Mouse (Mus musculus): ENCODE results near the gene Crebl2. TPM values are rescaled to one million over a fixed set of nuclear protein-coding genes. Genes with fewer than 3 reads are reported as not detected.
A peak's percentile ranks its signal among the peaks of the same experiment; 100 is the strongest.

The Crebl2 gene
- total and polyA plus RNA-seq, 3 experiments = 2.0 to 12.3 (median 11.4) TPM

- Histone ChIP-seq H3K4me3 (ENCODE audit: low read depth, low read length) (no peak overlapping the region), H3K36me3 (replicated peaks) (no peaks in the 10 kb centered on the region), H3K9me3 (replicated peaks) (no peaks in the 10 kb centered on the region), H3K27me3 (ENCODE audit: insufficient read depth, low read length) (peaks cover 25% of the 10 kb centered on the region), H3K4me1 (ENCODE audit: insufficient read depth, low read depth, low read length) (no peaks in the 10 kb centered on the region)
- no peak for TF ChIP-seq POLR2AphosphoS5 (IDR thresholded peaks at IDR 0.05; ENCODE audit: insufficient replicate concordance, low read depth, low read length)
- no peak for TF ChIP-seq GATA1 (IDR thresholded peaks at IDR 0.05; ENCODE audit: borderline replicate concordance, low read length)
- DNase-seq (ENCODE audit: low spot score) (no peak), ATAC-seq (ENCODE audit: extremely low read depth, insufficient number of reproducible peaks, low FRiP score, poor library complexity, severe bottlenecking) (no peak)
Measured at GRCm38 (mm10) chr6:134813066-134813465, 16.9 kb upstream of the Crebl2 start.

- DNase-seq (ENCODE audit: low spot score) (no peak), ATAC-seq (ENCODE audit: extremely low read depth, insufficient number of reproducible peaks, low FRiP score, poor library complexity, severe bottlenecking) (no peak)
- Histone ChIP-seq H3K27me3 (ENCODE audit: insufficient read depth, low read length) (peaks cover 34% of the 10 kb centered on the region), H3K9me3 (replicated peaks) (no peaks in the 10 kb centered on the region), H3K36me3 (replicated peaks) (no peaks in the 10 kb centered on the region), H3K4me3 (ENCODE audit: low read depth, low read length) (no peak overlapping the region), H3K4me1 (ENCODE audit: insufficient read depth, low read depth, low read length) (peaks cover 2% of the 10 kb centered on the region; the same call in 1 of the 2 replicates)
- TF ChIP-seq GATA1 (IDR thresholded peaks at IDR 0.05; ENCODE audit: borderline replicate concordance, low read length) (no peak), CTCF (IDR thresholded peaks at IDR 0.05; ENCODE audit: low read depth, low read length) (no peak), TAL1 (conservative IDR thresholded peaks at IDR 0.05; ENCODE audit: low read depth, low read length) (no peak)
Measured at GRCm38 (mm10) chr6:134817051-134817928, 12.7 kb upstream of the Crebl2 start.

- no peak for DNase-seq (ENCODE audit: low spot score)
- peaks cover 11% of the 10 kb centered on the region for H3K4me1 ChIP-seq (ENCODE audit: insufficient read depth, low read depth, low read length)
- no peaks in the 10 kb centered on the region for H3K36me3 ChIP-seq (replicated peaks)
- TF ChIP-seq TAL1 (conservative IDR thresholded peaks at IDR 0.05; ENCODE audit: low read depth, low read length) (no peak), POLR2AphosphoS5 (IDR thresholded peaks at IDR 0.05; ENCODE audit: insufficient replicate concordance, low read depth, low read length) (no peak), CTCF (IDR thresholded peaks at IDR 0.05; ENCODE audit: low read depth, low read length) (no peak), GATA1 (IDR thresholded peaks at IDR 0.05; ENCODE audit: borderline replicate concordance, low read length) (no peak), GATA2 (IDR thresholded peaks at IDR 0.05; ENCODE audit: borderline replicate concordance, low read depth, low read length) (no peak)
- no peak for ATAC-seq (ENCODE audit: extremely low read depth, insufficient number of reproducible peaks, low FRiP score, poor library complexity, severe bottlenecking)
- H3K9me3 ChIP-seq (replicated peaks) = no peaks in the 10 kb centered on the region
- peaks cover 29% of the 10 kb centered on the region for H3K27me3 ChIP-seq (ENCODE audit: insufficient read depth, low read length)
- H3K4me3 ChIP-seq (ENCODE audit: low read depth, low read length) = no peak overlapping the region
Measured at GRCm38 (mm10) chr6:134819741-134820140, 10.2 kb upstream of the Crebl2 start.

- no peak overlapping the region for H3K4me3 ChIP-seq (ENCODE audit: low read depth, low read length)
- DNase-seq (ENCODE audit: low spot score) = no peak
- TF ChIP-seq GATA1 (IDR thresholded peaks at IDR 0.05; ENCODE audit: borderline replicate concordance, low read length) = no peak
- no peak for TF ChIP-seq CTCF (IDR thresholded peaks at IDR 0.05; ENCODE audit: low read depth, low read length)
- TF ChIP-seq POLR2AphosphoS5 (IDR thresholded peaks at IDR 0.05; ENCODE audit: insufficient replicate concordance, low read depth, low read length) = no peak
- TF ChIP-seq GATA2 (IDR thresholded peaks at IDR 0.05; ENCODE audit: borderline replicate concordance, low read depth, low read length) = no peak
- TF ChIP-seq TAL1 (conservative IDR thresholded peaks at IDR 0.05; ENCODE audit: low read depth, low read length) = no peak
- peaks cover 16% of the 10 kb centered on the region for H3K4me1 ChIP-seq (ENCODE audit: insufficient read depth, low read depth, low read length)
- ATAC-seq (ENCODE audit: extremely low read depth, insufficient number of reproducible peaks, low FRiP score, poor library complexity, severe bottlenecking) = no peak
- no peaks in the 10 kb centered on the region for H3K36me3 ChIP-seq (replicated peaks)
- H3K27me3 ChIP-seq (ENCODE audit: insufficient read depth, low read length) = peaks cover 34% of the 10 kb centered on the region
- H3K9me3 ChIP-seq (replicated peaks) = no peaks in the 10 kb centered on the region
Measured at GRCm38 (mm10) chr6:134820411-134820810, 9.5 kb upstream of the Crebl2 start.

GRCm38 (mm10) chr6:134822844-134823243, 7.1 kb upstream of the Crebl2 start:
- Histone ChIP-seq H3K9me3 (replicated peaks) (no peaks in the 10 kb centered on the region), H3K4me1 (ENCODE audit: insufficient read depth, low read depth, low read length) (peaks cover 17% of the 10 kb centered on the region), H3K36me3 (replicated peaks) (no peaks in the 10 kb centered on the region), H3K4me3 (ENCODE audit: low read depth, low read length) (no peak overlapping the region), H3K27me3 (ENCODE audit: insufficient read depth, low read length) (peaks cover 25% of the 10 kb centered on the region)
- ATAC-seq (ENCODE audit: extremely low read depth, insufficient number of reproducible peaks, low FRiP score, poor library complexity, severe bottlenecking) = no peak
- DNase-seq (ENCODE audit: low spot score) = no peak
- TF ChIP-seq GATA2 (IDR thresholded peaks at IDR 0.05; ENCODE audit: borderline replicate concordance, low read depth, low read length) (no peak), CTCF (IDR thresholded peaks at IDR 0.05; ENCODE audit: low read depth, low read length) (peak; percentile 80)

GRCm38 (mm10) chr6:134830776-134831175, 822 bp downstream of the Crebl2 start:
- TF ChIP-seq GATA2 (IDR thresholded peaks at IDR 0.05; ENCODE audit: borderline replicate concordance, low read depth, low read length) (no peak), TAL1 (conservative IDR thresholded peaks at IDR 0.05; ENCODE audit: low read depth, low read length) (no peak), POLR2AphosphoS5 (IDR thresholded peaks at IDR 0.05; ENCODE audit: insufficient replicate concordance, low read depth, low read length) (no peak), CTCF (IDR thresholded peaks at IDR 0.05; ENCODE audit: low read depth, low read length) (no peak), GATA1 (IDR thresholded peaks at IDR 0.05; ENCODE audit: borderline replicate concordance, low read length) (no peak)
- DNase-seq (ENCODE audit: low spot score) (peak; percentile 6), ATAC-seq (ENCODE audit: extremely low read depth, insufficient number of reproducible peaks, low FRiP score, poor library complexity, severe bottlenecking) (no peak)
- H3K27me3 ChIP-seq (ENCODE audit: insufficient read depth, low read length) = peaks cover 8% of the 10 kb centered on the region
- H3K36me3 ChIP-seq (replicated peaks) = peaks cover 4% of the 10 kb centered on the region
- peaks cover 36% of the 10 kb centered on the region for H3K4me1 ChIP-seq (ENCODE audit: insufficient read depth, low read depth, low read length)
- no peaks in the 10 kb centered on the region for H3K9me3 ChIP-seq (replicated peaks)
- H3K4me3 ChIP-seq (ENCODE audit: low read depth, low read length) = peak overlapping the region; percentile 85

Data from G1E (cell line).